Mouse (Mus musculus) lung, postnatal 36 days (tissue): ENCODE data around the gene Rai1.

Experiments used
- DNase-seq: peaks from one replicate; pipeline ENCODE4 v3.0.0; 2022; ENCODE audit warnings: mixed read lengths

Gene Rai1

GRCm38 (mm10) chr11:60094909-60095810 lies 9.7 kb upstream of the Rai1 start:
- DNase-seq = no peak

- DNase-seq = no peak
These were observed 5.1 kb upstream of the Rai1 start for GRCm38 (mm10) chr11:60099555-60100186.

DNA sequence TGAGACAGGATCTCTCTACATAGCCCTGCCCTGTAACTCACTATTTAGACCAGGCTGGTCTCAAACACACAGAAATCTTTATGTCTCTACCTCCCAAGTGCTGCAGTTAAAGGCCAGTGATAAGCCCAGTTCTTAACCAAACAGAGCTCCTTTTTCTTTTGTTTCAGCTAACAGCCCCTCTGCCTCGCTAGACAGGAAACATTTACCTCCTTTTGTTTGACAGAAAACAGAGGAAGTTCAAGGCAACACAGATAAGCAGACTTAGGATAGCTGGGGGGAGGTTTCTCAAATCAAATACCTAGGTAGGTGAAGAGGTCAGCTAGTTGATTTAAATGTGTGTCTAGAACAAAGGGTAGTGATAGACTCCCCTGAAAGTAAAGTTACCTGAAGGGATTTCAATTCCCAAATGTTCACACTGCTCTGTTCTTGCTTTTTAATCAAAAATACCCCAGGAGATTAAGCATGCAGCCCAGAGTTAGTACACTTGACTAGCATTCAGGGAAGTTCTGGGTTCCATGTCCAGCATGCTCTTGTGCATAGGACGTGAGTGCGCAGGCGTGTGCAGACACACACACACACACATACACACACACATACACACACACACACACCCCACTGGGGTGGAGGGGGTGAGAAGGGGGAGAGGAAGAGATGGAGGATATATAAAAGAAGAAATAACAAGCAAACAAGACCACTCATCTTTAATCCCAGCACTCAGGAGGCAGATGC lies 3.8 kb upstream of the Rai1 start:
- DNase-seq = no peak

GRCm38 (mm10) chr11:60101986-60102385 lies 2.8 kb upstream of the Rai1 start:
- no peak for DNase-seq

- peak; percentile 72 for DNase-seq
These were observed 2.1 kb upstream of the Rai1 start for GRCm38 (mm10) chr11:60102664-60103063.

- DNase-seq = no peak
These were observed 1.2 kb upstream of the Rai1 start for GRCm38 (mm10) chr11:60103567-60103966.

DNA sequence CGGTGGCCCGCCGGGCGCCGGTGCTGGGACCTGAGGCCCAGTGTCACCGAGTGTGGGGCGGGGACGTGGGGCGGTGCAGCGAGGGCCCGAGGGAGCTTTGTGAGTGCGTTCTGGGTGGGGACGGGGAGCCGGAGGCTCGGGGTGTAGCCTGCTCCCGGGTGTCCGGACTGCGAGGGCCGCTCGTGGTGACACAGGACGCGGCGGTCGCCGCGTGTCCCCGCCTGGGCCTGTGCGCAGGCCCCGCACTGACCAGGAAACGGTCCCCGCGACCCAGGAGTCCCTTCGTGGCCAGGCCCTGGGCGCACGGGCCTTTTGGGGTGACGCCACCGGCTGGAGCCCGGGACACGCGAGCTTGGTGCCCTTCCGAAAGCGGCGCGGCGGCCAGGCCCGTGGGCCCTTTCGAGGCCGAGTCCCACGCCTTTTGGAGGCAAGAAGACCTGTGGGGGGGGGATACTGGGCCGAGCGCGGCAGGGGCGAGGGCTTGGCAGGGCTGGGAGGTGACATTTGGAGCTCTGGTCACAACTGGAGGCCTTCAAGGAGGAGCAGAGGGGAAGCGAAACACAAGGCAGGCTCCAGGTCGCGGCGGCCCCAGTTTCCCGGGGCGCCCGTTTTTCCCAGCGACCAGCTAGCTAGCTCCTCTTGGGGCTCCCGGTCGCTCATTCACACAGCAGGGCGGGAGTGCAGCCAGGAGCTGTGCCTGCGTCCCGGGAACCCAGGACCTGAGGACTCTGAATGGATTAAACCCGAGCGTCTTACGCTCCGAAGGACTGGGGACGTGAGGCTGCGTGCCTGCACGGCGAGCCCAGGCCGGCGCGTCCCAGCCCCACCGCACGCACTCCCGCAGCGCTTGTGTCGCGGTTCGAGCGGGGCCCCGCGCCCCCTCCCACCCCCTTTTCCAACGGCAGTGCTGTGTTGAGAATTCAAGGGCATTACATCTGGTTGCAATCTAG lies 1.1 kb downstream of the Rai1 start:
- peak; percentile 71 for DNase-seq

DNA sequence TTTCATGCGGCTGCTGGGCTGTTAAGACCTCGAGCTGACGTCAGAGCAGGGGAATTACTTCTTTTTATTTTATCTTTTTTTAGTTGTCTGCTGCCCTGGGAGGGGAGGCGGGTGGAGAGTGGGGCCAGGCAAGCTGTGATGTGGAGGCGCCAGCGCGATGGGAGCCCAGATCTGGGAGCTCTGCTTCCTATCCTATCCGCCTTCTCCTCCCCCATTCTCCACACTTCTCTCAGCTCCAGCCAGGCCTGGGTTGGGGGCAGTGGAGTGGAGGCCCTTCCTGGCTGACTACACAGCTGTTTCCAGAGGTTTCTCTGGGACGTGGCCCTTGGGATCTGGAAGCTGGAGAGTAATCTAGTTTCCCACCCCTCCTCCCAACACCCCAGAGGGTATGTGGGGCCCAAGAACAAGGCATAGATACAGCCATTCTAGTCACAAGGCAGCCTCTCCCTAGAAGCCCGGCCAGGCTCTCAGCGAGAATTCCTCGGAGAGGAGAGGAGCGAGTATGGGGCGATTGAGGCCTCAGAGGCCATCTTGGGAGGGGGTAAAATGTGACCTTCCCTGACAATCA lies 1.8 kb downstream of the Rai1 start:
- DNase-seq = peak; percentile 37

GRCm38 (mm10) chr11:60107449-60107848 lies 2.6 kb downstream of the Rai1 start:
- no peak for DNase-seq

DNA sequence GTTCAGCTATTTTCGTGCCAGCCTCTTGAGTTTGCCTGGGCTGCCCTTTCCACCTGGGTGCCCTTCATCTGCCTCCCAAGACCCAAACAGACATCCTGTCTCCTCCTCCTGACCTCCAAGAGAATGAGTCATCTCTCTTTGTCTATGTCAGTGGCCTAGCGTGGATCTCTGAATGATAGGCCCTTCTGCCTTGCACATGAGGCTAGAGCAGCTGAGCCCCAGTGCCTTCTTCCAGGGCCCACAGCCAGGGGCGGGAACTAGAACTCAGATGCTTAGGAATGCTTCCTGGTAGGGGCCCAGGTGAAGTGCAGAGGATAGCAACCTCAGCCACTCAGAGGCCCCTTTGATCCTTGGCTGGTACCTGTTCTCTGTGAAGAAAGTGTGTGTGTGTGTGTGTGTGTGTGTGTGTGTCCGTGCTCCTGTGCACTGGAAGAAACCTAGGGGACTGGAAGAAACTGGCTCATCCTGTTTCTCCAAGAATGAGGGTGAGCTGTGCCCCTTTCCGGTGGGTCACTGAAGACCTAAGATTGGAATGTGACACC lies 3.9 kb downstream of the Rai1 start:
- peak; percentile 57 for DNase-seq

- DNase-seq = peak; percentile 28
These were observed 5.6 kb downstream of the Rai1 start for GRCm38 (mm10) chr11:60110386-60110785.

GRCm38 (mm10) chr11:60111576-60111975 lies 6.8 kb downstream of the Rai1 start:
- no peak for DNase-seq

DNA sequence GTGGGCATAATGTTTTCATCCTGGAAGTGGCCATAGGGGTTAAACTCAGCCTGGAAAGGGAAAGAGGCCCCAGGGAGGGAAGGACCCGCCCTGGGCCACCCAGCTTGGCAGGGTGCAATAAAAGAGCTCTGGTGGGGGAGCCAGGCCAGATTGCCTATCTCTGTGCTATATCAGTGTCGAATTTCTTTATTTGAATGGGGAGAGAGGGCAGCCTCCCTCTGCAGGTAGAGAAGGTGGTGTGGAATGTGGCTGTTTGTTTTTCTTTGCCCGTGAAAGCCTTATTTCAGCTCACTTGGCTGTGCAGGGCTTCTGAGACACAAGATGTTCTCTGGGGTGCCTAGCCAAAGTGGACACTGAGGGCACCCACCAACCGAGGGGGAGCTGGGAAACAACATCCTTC lies 8.8 kb downstream of the Rai1 start:
- DNase-seq = peak; percentile 36

GRCm38 (mm10) chr11:60114296-60115023 lies 9.6 kb downstream of the Rai1 start:
- peak; percentile 60 for DNase-seq

DNA sequence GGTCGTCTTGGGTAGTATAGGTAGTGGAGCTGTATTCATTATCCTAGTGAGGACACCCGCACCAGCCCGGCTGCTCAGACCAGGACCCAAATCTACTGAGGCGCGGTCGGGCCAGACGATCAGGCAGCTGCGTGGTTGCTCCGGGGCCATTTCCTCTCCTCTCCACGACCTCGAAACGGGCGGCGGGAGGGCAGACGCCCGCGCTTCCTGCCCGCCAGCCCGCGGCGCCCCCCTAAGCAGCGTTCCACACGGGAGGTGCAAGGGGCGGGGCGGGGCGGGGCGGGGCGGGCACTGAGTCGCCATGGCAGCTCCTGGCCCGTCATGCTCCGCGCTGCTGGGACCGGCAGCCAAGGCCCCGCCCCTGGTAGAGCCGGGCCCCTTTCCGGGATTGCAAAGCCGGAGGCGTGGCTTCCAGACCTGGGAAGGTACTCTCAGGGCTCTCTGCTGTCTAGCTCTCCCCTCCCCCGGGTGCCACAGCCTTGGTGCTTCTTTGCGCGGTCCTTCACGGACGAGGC lies 10.3 kb downstream of the Rai1 start:
- DNase-seq = peak; percentile 97

DNA sequence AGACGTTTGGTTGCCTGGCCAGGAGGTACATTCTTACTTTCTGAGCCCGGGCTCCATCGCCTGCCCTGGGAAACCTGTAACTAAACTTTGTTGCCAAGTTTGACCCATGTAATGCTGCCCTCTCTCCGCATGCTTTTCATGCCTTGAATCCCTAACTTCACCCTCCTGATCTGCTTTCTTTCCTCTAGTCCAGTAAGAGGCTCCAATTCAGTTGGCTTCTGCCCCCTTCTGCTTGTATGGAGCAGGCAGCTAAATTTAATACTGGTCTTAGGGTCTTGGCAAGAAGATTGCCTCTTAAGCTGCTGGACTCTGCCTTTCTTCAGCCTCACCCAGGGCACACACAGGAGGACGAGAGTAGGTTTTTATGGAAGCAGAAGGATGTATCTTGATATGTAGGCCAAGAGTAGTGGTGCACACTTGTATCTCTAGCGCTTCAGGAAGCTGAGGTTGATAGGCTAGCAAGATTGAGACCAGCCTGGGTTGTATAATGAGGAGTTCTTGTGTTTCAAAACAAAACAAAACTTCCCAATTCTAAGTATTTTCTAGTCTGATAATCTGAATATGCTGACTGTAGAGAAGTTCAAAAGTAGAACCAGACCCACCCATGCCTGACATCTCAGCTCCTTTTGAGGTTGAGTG lies 10.9 kb downstream of the Rai1 start:
- DNase-seq = no peak

DNA sequence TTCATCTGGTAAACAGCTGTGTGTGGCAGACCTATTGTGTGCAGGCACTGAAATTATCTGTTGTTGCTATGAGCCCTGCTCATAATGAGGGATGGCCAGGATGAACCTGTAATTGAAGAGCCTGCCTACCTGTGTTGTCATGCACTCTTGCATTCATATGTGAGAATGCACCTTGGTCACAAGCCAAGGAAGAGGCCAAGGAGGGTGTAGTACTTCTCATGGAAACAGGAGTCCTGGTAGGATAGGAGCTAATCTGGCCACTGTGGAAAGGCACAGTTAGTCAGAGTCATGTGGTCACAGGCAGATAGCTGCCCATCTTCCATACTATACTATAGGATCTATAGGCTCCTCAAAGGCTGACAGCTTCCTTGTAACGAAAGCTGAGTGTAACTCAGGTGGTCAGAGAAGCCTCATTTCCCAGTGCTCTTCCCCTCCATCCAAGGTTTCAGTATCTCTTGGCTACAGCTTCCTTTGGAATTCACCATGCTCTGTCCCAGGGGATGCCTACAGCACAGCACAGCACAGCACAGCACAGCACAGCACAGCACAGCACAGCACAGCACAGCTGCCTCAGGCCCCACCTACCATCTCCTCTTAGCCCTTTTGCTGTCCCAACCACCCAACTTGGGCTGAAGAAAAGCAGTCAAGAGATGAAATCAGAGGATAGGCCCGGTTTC lies 15.9 kb downstream of the Rai1 start:
- no peak for DNase-seq

- no peak for DNase-seq
These were observed 17.8 kb downstream of the Rai1 start for GRCm38 (mm10) chr11:60122611-60123010.

DNA sequence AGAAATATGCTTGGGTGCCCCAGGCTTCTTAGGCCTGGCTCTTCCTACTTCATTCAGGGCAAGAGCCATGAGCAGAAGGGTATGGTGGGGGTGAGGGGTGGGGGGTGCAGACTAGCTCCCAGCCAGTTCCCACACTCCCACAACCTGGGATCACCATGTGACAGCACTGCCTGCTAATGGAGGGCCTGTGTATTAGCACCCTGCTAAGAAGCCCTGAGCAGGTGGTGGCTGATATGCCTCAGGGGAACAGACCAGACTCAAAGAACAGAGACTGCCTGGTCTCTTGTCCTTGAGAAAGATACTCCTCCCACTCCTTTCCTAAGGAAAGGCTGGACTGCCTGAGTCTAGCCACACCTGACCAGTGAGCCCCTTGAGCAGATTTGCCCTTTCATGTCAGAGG lies 22.2 kb downstream of the Rai1 start:
- DNase-seq = no peak
